Mouse (Mus musculus): ENCODE results near the gene Bbx.

The Bbx gene

DNA sequence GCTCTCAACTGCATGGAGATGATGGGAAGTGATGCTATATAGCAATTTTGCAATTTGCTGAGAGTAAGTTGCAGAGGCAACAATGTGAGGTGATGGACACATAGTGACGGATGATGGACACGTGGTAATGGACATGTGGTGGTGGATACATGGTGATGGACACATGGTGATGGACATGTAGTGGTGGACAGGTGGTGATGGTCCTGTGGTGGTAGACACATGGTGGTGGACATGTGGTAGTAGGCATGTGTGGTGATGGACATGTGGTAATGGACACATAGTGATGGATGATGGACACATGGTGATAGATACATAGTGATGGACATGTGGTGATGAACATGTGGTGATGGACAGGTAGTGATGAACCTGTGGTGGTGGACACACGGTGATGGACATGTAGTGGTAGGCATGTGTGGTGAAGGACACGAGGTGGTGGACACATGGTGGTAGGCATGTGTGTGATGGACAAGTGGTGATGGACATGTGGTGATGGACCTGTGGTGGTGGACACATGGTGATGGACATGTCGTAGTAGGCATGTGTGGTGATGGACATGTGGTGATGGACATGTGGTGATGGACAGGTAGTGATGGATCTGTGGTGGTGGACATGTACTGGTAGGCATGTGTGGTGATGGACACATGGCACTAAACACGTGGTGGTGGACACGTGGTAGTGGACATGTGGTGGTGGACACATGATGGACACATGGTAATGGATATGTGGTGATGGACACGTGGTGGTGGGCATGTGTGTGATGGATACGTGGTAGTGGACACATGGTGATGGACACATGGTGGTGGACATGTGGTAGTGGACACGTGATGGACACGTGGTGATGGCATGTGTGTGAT is 271.5 kb downstream of the Bbx start:
- DNase-seq (ENCODE audit: low read depth), result no peak

DNA sequence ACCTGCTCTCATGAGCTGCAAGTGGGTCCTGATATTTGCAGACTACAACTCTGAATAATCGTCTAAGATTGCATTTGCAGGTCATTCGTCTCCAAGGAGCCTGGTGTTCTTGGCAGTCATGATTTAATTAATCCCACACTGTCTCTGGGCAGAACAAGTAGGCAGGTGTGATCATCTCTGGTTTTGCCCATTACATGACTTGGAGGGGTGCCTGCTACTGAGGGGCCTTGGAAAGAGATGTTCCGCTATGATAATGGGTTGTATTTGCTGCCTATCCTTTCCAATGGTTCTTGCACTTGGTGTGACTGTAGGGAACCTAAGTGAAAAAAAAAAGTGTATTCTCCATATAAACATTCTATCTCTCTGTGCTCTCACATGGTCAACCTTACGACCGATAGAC is 273.6 kb downstream of the Bbx start:
- DNase-seq (ENCODE audit: low read depth), result no peak

GRCm38 (mm10) chr16:50149606-50150005 is 282.6 kb downstream of the Bbx start:
- DNase-seq (ENCODE audit: low read depth), result no peak

DNA sequence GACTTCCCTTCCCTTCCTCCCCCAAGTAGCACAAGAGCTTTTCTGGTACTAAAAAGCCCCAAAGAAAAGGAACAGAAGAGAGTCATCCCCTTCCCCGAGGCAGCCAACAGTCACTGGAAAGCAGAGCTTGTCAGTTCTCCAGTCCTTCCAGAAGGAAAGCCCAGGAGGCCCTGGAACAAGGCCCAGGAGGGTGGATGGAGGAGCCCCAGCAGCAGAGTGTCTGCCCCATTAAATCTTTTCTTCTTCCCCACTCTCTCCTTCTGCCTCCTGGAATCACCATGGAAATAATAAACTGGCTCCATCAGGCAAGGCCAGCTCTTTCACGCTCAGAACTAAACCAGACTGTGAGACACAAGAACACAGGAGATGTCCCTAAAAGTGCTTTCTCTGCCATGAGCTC is 284.3 kb downstream of the Bbx start:
- no peak for DNase-seq (ENCODE audit: low read depth)

All from c-Kit-positive CD71-positive TER-119-negative erythroid progenitor cells, embryonic 14.5 days (primary cell).